Mouse (Mus musculus) urinary bladder, postnatal 4 days (tissue): Measurements from ENCODE around the gene Tgfb1.

ENCODE experiments used
- DNase-seq, 2 experiments: peaks; one replicate each; pipeline ENCODE4 v3.0.0; 2021 to 2022; ENCODE audit warnings: low spot score in 2 of 2

The Tgfb1 gene

DNA sequence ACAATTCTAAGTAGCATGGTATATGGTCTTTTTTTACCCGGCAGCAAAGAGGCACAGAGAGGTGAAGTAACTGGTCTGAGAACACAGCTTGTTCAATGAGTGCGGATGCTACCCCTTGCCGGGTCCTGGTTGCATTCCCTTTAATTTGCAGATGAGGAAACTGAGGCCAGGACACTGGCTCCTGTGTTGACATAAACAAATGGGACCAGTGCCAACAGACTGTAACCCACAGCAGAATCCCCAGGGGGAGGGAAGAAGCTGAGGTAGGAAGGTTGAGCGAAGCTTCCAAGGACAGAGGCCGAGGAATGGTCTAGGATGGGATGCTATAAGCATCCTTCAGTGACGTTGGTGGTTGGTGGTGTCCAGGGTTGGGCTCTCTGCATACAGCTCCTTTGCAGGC, 11.4 kb upstream of the Tgfb1 start:
- DNase-seq, result no peak

DNA sequence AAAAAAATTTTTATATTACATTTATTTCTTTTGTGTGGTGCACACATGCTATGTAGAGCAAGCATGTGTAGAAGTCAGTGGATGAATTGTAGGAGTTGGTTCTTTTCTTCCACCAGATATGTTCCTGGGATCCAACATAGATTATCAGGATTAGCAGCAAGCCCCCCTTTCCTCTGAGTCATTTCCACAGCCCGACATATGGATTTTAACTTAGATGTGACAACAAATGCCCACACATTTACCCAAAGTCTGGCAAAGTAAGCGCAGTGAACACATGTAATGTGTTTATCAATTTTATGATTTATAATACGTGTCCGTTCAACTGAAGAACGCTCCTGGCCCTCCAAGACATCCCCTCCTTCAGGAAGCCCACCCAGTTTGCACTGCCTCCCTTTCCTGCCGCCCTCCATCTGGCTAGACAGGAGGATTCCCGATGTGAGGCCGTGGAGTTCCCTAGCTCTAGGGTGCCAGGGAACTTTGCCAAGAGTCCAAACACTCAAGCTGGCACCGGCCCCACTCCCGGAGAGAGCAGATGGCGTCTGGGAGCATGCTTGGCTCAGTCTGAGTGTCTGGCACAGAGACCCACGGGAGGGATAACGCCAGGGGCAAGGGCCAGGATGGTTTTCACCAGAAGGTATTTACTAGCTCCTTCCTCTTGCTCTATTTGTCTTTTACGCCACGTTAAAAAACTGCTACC, 10.6 kb upstream of the Tgfb1 start:
- peak; percentile 73 to 77 for DNase-seq

DNA sequence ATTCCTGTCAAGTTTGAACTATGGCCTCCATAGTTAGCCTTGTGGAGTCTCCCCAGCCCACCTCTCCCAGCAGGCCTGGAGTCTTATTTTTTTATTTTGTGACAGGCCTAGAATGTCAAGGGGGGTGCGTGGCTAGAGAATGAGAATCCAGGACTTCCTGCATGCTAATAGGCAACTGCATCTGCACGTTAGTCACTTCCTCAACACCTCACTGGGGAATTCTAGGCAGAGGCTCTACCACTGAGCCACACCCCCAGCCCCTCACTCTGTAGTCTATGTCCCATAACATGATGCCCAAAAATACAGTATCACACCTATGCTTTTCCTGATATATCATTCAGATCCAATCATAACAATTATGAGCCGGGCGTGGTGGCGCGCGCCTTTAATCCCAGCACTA, 9.8 kb upstream of the Tgfb1 start:
- DNase-seq, result no peak

DNA sequence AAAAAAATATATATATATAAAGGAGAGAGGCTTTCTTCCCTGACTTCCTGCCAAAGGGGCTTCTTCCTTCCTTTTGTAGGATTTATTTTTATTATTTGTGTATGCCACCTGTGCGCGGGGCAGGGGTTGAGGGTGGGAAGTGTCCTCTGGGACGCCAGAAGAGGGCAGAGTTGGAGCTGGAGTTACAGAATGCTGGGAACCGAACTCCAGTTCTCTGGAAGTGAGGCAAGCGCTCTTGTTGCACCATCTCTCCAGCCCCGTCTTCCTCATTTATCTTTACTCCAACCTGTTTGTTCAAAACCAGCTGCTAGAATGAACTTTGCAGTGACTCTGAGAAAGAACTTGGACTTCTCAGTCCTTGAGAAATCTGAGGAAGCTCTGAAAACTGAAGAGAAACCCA, 6.8 kb upstream of the Tgfb1 start:
- no peak for DNase-seq

DNA sequence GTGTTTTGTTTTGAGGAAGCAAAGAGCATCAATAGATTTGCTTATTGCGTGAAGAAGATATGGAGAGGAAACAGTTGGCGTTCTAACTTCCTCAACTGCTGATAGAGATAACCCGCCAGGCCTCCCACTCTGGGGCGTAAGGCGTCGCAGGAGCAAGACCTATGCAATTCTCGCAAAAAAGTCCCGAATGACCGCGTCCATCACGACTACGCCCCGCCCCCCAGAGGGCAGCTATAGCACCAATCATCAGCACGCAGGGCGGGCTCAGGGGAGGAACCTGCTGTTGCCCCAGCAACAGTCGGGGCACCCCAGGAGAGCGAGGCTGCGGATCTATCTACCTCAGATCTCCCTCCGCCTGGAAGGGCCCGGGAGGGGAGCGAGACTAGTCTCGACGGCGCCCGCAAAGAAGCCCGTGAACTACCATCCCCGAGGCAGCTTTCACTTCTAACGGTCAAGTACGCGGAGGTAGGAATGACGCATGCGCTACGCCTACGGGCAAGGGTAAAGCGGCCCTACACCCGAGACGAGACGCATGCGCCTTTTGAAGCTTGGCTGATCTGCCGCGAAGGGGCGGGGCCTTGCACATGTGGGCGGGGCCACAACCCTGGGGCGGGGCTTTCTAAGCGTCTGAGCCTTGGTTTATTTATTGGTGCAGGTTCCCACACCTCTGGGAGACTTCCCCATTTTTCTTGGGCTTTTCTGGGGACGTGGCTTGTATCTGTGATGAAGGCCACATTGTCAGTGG, 6.1 kb upstream of the Tgfb1 start, which contains the start of gene B9d2:
Gene B9d2 (plus strand): TSS at position 267 of the 745 bp plus-strand sequence.
- DNase-seq, result peak; percentile 93 to 95

DNA sequence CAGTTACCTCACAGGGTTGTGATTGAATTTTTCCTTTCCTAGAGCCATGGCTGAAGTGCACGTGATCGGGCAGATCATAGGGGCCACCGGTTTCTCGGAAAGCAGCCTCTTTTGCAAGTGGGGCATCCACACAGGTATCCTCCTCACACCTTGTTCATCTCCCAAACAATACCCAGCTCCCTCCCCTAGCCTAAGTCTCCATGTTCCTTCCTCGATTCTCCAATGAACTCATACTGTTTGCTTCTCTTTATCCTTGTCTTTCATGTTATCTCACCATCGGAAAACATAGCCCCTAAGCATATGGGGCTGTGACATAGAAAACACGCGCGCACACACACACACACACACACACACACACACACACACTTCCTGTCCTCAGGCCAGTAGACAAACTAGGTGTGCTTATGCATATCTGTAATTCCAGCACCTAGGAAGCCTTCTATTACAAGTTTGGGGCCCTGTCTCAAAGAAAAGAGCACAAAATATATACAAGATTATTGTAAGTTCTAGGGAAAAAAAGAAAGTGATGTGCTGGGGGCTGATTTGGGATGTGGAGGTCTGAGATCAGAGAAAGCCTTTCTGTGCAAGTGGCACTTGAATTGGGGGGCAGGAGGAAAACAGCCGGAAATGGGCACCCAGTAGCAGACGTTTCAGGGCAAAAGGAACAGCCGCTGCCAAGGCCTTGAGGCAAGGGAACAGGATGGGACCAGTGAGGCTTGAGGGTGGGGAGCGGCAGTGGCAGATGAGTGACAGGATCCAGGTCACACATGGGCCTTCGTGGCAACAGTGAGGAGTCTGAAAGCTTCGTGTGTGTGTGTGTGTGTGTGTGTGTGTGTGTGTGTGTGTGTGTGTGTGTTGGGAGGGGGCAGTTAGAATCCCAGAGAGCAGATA, 5.2 kb upstream of the Tgfb1 start:
- no peak for DNase-seq

DNA sequence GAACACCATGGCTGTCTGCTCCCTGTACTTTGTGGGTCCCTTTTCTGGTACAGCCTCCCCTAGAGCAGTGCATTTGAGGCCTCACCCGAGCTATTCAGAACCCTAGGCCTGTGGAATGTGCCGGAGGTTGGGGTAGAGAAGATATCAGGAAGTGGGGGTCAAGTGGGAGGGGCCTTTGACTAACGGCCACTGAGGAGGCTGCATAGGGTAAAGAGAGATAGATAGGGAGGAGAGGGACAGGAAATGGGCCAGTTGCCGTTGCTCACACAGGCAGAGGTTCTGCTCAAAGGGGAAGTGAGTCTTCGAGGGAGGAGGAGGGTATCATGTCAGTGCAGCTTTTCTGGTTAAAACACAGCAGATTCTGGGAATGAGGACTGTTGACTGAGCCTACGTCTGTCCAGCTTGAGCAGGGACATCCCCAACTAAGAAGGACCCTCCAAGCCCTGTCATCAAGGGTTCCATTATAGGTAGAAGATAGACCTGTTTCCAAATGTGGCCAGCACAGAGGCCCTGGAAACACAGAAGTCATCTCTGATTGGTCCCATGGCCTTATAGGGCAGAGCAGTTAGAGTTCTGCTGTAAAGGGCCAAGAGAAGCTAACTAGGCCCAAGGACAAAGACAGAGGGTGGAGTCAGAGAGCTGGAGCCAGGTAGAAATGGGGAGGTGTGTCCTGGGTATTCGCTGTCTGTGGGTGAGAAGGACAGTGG, 3.2 kb upstream of the Tgfb1 start:
- DNase-seq, result no peak

DNA sequence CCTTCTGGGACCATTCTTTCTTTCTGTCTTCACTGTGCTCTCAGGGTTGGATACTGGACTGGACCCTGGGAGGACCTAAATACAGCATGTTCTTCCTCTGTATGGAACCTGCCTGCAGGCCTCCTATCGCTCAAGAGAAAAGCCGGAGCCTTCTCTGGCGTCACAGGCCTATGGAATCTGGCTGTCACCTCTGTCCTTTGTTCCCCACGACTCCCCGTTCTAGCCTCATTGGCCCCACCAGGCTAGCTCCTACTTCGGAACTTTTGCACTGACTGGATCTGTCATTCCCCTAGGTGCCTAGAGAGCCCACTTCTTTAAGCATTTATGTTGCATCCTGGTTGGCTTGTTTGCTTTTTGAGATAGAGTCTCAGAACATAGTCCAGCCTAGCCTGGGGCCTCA, 2.1 kb upstream of the Tgfb1 start:
- DNase-seq, result no peak

DNA sequence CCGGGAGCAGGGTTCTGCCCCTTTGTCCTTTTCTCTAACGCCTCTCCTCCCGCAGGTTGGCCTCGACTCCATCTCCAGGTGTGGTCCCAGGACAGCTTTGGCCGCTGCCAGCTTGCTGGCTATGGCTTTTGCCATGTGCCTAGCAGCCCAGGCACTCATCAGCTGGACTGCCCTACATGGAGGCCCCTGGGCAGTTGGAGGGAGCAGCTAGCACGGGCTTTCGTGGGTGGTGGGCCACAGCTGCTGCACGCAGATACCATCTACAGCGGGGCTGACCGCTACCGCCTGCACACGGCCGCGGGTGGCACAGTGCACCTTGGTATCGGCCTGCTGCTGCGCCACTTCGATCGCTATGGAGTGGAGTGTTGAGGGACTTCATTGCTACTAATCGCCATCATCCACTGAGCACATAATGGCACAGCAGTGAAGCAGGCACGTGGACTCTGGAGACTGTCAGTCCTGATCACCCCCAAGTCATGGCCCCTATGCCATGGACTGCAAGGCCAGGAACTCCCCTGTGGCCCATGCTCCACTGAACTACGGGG, 804 bp upstream of the Tgfb1 start:
- no peak for DNase-seq

DNA sequence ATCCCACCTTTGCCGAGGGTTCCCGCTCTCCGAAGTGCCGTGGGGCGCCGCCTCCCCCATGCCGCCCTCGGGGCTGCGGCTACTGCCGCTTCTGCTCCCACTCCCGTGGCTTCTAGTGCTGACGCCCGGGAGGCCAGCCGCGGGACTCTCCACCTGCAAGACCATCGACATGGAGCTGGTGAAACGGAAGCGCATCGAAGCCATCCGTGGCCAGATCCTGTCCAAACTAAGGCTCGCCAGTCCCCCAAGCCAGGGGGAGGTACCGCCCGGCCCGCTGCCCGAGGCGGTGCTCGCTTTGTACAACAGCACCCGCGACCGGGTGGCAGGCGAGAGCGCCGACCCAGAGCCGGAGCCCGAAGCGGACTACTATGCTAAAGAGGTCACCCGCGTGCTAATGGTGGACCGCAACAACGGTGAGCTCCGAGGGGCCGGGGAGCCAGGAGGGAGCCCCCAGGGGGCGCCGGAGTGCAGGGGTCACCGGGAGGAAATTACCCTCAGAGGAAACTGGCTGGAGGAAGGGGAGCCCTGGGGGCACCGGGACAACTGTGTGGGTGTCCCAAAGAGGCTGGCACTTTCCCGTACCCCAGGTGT, 1.1 kb downstream of the Tgfb1 start:
- peak; percentile 57 to 72 for DNase-seq

DNA sequence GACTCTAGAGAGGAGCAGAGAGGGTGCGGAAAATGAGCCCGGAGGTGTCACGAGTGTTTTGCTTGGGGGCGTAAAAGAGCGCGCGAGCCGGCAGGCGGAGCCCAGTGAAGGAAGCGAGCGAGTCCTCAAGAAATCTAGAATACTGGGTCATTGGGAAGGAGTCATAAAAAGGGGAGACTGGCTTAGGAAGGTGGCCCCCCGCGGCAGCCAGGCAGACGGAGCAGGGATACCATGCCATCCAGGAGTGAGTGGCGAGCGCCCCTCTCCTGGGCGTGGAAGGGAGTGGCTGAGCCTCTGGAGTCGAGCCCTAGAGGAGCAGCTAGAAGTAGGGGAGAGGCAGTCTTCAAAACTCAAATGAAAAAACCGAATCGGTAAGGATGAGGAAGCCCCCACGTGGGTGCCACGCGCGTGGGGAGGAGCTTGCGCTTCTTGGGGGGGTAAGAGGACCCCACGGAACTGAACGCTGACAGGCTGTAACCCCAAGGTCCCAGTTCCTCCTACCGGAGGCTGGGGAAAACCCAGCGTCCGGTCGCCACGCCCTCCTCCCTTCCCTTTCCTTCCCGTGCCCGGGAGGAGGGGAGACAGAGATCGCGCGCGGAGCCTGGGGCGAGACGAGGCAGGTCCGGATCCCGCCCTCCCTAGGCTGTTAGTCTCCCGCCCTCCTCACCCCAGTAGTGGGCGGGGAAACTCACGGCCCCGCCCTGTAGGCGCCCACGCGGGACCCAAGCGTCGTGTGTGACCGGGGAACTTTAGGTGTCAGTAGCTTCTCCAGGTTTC, 2.2 kb downstream of the Tgfb1 start:
- peak; percentile 74 to 78 for DNase-seq

DNA sequence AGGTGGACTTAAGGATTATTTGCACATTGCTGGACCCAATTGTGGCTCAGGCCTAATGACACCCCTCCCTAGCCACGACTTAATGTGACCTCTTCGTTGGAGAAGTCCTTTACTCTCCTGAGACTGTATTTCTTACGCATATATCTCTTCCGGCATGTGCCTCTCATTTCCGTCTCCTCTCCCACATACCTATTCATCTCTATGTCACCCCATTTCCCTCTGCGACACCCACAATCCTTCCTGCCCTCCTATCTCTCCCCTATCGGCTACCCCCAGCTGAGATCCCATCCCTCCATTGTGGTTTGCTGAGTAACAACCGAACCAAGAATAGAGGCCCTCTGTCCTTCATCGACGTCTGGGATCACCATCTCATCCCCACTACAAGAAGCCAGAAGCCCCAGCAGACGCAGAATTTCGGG, 2.8 kb downstream of the Tgfb1 start:
- DNase-seq, result no peak

DNA sequence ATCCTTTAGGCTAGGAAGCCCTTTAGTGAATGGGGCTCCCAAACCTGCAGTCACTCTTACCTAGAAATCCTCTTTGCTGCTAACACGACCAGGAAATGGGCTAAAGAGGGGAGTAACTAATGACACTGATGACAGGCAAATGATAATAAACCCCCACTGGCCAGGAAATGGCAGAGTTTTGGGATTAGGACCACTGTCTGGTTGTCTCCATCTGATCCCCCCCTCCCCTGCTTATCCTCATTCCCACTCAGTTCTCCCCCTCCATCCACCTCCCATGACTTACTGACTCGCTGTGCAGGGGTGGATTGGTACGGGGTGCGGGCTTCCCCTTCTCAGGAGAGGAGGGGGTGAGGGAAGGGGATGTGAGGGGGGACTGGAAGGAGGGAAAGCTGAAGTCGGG, 3.2 kb downstream of the Tgfb1 start:
- DNase-seq, result no peak

DNA sequence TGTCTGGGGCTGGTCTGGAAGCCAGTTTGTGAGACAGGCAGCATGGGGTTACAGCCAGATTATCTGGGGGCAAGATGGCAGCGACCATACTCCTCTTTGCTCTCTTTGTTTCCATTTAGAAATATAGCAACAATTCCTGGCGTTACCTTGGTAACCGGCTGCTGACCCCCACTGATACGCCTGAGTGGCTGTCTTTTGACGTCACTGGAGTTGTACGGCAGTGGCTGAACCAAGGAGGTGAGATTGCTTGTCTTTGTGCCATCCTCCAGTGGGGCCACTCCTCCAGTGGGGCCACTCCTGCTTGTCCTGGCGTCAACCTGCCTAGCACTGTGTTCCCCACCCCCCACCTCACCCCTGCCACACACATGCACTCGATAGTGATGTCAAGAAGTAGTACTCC, 7.3 kb downstream of the Tgfb1 start:
- no peak for DNase-seq

DNA sequence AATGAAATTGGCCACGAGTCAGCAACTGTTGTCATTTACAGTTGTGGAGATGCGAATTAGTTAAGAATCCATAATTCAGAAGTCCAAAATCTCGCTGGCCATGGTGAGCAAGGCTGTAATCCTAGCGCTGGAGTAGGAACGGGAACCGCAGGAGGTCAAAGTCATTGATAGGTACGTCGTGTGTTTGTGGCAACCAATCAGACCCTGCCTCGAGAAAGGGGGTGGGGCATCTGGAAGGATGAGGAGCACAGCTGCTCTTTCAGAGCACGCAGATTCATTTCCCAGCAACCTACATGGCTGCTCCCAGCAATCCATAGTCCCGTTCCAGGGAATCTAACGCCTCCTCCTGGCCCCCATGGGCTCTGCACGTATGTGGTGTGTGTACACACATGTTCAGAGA, 13.0 kb downstream of the Tgfb1 start:
- no peak for DNase-seq

DNA sequence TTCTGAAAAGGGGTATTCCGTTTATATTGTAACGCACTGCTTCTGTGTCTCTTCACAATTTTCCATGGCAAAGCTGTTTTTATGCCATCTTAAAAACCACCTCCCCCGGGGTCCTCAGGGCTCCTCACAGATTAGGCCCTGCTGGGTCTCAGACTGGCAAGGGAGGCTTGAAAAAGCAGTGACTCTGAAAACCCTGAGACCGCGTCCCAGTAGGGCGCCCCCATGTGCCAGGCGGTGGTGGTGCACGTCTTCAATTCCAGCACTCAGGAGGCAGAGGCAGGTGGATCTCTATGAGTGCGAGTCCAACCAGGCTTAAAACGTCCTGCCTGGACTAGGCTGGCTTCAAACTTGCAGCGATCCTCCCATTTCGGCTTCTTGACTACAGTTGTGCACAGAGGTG, 13.9 kb downstream of the Tgfb1 start:
- DNase-seq, result no peak

DNA sequence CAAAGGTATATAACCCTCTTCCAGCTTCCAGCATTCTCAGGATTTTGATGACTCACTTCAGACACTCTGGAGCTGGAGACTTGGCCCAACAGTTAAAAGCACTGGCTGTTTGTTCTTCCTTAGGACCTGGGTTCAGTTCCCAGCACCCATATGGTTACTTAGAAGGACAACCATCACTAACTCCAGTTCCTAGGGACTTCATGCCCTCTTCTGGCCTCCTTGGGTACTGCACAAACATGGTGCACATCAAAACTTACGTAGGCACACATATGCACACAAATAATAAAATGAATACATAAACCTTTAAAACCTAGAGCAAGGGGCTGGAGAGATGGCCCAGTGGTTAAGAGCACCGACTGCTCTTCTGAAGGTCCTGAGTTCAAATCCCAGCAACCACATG, 15.5 kb downstream of the Tgfb1 start:
- DNase-seq, result no peak

DNA sequence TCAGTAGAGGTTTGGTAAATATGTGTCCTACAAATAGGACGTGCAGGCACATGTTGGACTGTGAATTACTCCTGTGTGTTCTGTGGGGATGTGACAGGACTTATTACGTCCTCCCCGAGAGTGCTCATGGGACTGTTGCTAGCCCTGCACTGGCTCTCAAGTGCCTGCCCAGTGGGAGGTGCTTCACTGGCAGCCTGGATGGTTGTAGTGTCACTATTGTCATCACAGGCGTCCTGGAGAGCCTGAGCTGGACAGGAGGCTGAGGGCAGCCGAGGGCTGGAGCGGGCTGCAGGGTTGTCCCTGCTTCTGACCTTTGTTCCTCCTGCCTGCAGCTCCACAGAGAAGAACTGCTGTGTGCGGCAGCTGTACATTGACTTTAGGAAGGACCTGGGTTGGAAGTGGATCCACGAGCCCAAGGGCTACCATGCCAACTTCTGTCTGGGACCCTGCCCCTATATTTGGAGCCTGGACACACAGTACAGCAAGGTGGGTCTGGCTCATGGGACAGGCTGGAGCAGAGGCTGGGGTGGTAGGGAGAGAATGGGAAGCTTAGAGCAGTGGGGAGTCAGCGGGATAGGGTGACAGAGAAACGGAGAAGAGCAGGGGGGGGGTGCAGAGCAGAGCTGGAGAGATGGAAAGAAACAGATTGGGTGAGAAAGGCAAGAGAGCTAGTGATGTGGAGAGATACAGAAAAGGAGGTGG, 17.1 kb downstream of the Tgfb1 start:
- no peak for DNase-seq

DNA sequence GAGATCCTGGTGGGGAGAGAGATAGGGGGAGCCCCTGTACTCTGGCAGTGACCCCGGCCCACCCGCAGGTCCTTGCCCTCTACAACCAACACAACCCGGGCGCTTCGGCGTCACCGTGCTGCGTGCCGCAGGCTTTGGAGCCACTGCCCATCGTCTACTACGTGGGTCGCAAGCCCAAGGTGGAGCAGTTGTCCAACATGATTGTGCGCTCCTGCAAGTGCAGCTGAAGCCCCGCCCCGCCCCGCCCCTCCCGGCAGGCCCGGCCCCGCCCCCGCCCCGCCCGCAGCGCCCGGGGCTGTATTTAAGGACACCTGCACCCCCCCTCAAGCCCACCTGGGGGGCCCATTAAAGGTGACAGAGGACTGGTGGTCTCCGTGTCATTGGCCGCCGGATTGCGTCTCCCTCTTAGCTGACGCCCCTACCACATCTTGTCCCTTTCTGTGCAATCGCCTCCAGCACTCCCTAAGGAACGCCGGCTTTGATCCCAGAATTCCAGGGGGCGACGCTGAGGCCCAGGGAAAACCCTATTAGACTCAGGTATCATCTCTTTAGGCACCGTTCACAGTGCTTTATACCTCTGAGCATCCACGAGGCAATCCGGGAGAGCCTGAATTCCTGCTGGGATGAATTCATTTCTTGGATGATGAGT, 18.0 kb downstream of the Tgfb1 start:
- DNase-seq, result no peak
